Mouse (Mus musculus) urinary bladder, postnatal 10 days (tissue): ENCODE results near the gene Ank.

ENCODE experiments used
- DNase-seq: peaks from one replicate; pipeline ENCODE4 v3.0.0; 2022; ENCODE audit warnings: low spot score

Gene Ank

GRCm38 (mm10) chr15:27604558-27604957 is 138.1 kb downstream of the Ank start:
- DNase-seq = no peak

GRCm38 (mm10) chr15:27605252-27605651 is 138.8 kb downstream of the Ank start:
- DNase-seq = no peak

- DNase-seq = no peak
Measured at GRCm38 (mm10) chr15:27609554-27609953, 143.1 kb downstream of the Ank start.

GRCm38 (mm10) chr15:27612533-27613221 is 146.2 kb downstream of the Ank start:
- DNase-seq = no peak

- DNase-seq = no peak
Measured at GRCm38 (mm10) chr15:27613255-27613654, 146.8 kb downstream of the Ank start.

- no peak for DNase-seq
Measured at GRCm38 (mm10) chr15:27616159-27616558, 149.7 kb downstream of the Ank start.

GRCm38 (mm10) chr15:27617227-27617626 is 150.8 kb downstream of the Ank start:
- no peak for DNase-seq

- no peak for DNase-seq
Measured at GRCm38 (mm10) chr15:27618778-27619533, 152.5 kb downstream of the Ank start.

GRCm38 (mm10) chr15:27619683-27620082 is 153.2 kb downstream of the Ank start:
- no peak for DNase-seq

- no peak for DNase-seq
Measured at GRCm38 (mm10) chr15:27620475-27621185, 154.2 kb downstream of the Ank start.

GRCm38 (mm10) chr15:27623286-27623685 is 156.8 kb downstream of the Ank start:
- no peak for DNase-seq

- no peak for DNase-seq
Measured at GRCm38 (mm10) chr15:27625014-27625889, 158.8 kb downstream of the Ank start.

GRCm38 (mm10) chr15:27625890-27626255 is 159.4 kb downstream of the Ank start:
- DNase-seq = no peak

- DNase-seq = no peak
Measured at GRCm38 (mm10) chr15:27626314-27626713, 159.8 kb downstream of the Ank start.

- DNase-seq = no peak
Measured at GRCm38 (mm10) chr15:27627794-27628193, 161.3 kb downstream of the Ank start.

- no peak for DNase-seq
Measured at GRCm38 (mm10) chr15:27629046-27629445, 162.6 kb downstream of the Ank start.

GRCm38 (mm10) chr15:27629800-27630600 is 163.5 kb downstream of the Ank start:
- no peak for DNase-seq

- DNase-seq = peak; percentile 95
Measured at GRCm38 (mm10) chr15:27630601-27631383, 164.3 kb downstream of the Ank start, which contains the start of gene Otulin. Gene Otulin, minus strand, starts transcription at chr15:27630693.

GRCm38 (mm10) chr15:27633941-27634900 is 167.7 kb downstream of the Ank start:
- DNase-seq = no peak
